Mouse (Mus musculus): ENCODE results near the gene Lbx2. TPM values are rescaled to one million over a fixed set of nuclear protein-coding genes. Genes with fewer than 3 reads are reported as not detected.

Gene Lbx2
- total RNA-seq, 2 experiments from 2014 or later: not detected

GRCm38 (mm10) chr6:83125331-83125730 is 39.2 kb downstream of the Lbx2 start, which contains the start of gene Ino80b:
Ino80b (minus strand) TSS chr6:83125431.
- ATAC-seq (replicated peaks; ENCODE audit: low FRiP score, poor library complexity, severe bottlenecking): no peak

- ATAC-seq (replicated peaks; ENCODE audit: low FRiP score, poor library complexity, severe bottlenecking): no peak
These were observed 41.3 kb downstream of the Lbx2 start for GRCm38 (mm10) chr6:83127419-83127818.

- no peak for ATAC-seq (replicated peaks; ENCODE audit: low FRiP score, poor library complexity, severe bottlenecking)
These were observed 45.4 kb downstream of the Lbx2 start for GRCm38 (mm10) chr6:83131469-83132034.

GRCm38 (mm10) chr6:83132176-83132919 is 46.2 kb downstream of the Lbx2 start:
- no peak for ATAC-seq (replicated peaks; ENCODE audit: low FRiP score, poor library complexity, severe bottlenecking)

GRCm38 (mm10) chr6:83134226-83134625 is 48.1 kb downstream of the Lbx2 start:
- no peak for ATAC-seq (replicated peaks; ENCODE audit: low FRiP score, poor library complexity, severe bottlenecking)

GRCm38 (mm10) chr6:83134951-83135513 is 48.9 kb downstream of the Lbx2 start, which contains the start of gene Rtkn:
Rtkn (plus strand) TSS chr6:83135463.
- ATAC-seq (replicated peaks; ENCODE audit: low FRiP score, poor library complexity, severe bottlenecking): no peak

- ATAC-seq (replicated peaks; ENCODE audit: low FRiP score, poor library complexity, severe bottlenecking): no peak
These were observed 49.5 kb downstream of the Lbx2 start for GRCm38 (mm10) chr6:83135571-83136161.

- no peak for ATAC-seq (replicated peaks; ENCODE audit: low FRiP score, poor library complexity, severe bottlenecking)
These were observed 50.2 kb downstream of the Lbx2 start for GRCm38 (mm10) chr6:83136291-83136880.

GRCm38 (mm10) chr6:83136881-83137575 is 50.9 kb downstream of the Lbx2 start:
- ATAC-seq (replicated peaks; ENCODE audit: low FRiP score, poor library complexity, severe bottlenecking): no peak

GRCm38 (mm10) chr6:83137576-83137950 is 51.4 kb downstream of the Lbx2 start:
- ATAC-seq (replicated peaks; ENCODE audit: low FRiP score, poor library complexity, severe bottlenecking): no peak

Other genes starting within 250 kb of the Lbx2 start
- not detected in 2 replicates for gene Sema4f, start 146.6 kb upstream of the Lbx2 start, total RNA-seq (2015; ENCODE audit: low replicate concordance)
- gene Sema4f, start 146.6 kb upstream of the Lbx2 start, total RNA-seq (2017; ENCODE audit: low replicate concordance): not detected in 2 replicates
- 2.7 and 25.6 TPM in 2 replicates for gene M1ap, start 139.5 kb upstream of the Lbx2 start, total RNA-seq (2015; ENCODE audit: low replicate concordance)
- 8.2 and 16.6 TPM in 2 replicates for gene M1ap, start 139.5 kb upstream of the Lbx2 start, total RNA-seq (2017; ENCODE audit: low replicate concordance)
- gene Dok1, start 52.9 kb upstream of the Lbx2 start, total RNA-seq (2015; ENCODE audit: low replicate concordance): 11.3 and 19.4 TPM in 2 replicates
- gene Dok1, start 52.9 kb upstream of the Lbx2 start, total RNA-seq (2017; ENCODE audit: low replicate concordance): 23.9 and 24.7 TPM in 2 replicates
- 1.5 and 2.9 TPM in 2 replicates for gene Loxl3, start 52.2 kb upstream of the Lbx2 start, total RNA-seq (2015; ENCODE audit: low replicate concordance)
- gene Loxl3, start 52.2 kb upstream of the Lbx2 start, total RNA-seq (2017; ENCODE audit: low replicate concordance): 3.2 and 3.6 TPM in 2 replicates
- gene Aup1, start 31.8 kb upstream of the Lbx2 start, total RNA-seq (2015; ENCODE audit: low replicate concordance): 197 and 242 TPM in 2 replicates
- 212 and 218 TPM in 2 replicates for gene Aup1, start 31.8 kb upstream of the Lbx2 start, total RNA-seq (2017; ENCODE audit: low replicate concordance)
- gene Htra2, start 31.1 kb upstream of the Lbx2 start, total RNA-seq (2015; ENCODE audit: low replicate concordance): 69.4 and 97.8 TPM in 2 replicates
- 41.9 and 57.7 TPM in 2 replicates for gene Htra2, start 31.1 kb upstream of the Lbx2 start, total RNA-seq (2017; ENCODE audit: low replicate concordance)
- gene Dqx1, start 28.5 kb upstream of the Lbx2 start, total RNA-seq (2015; ENCODE audit: low replicate concordance): 1.7 and 3.5 TPM in 2 replicates
- 4.2 and 6.7 TPM in 2 replicates for gene Dqx1, start 28.5 kb upstream of the Lbx2 start, total RNA-seq (2017; ENCODE audit: low replicate concordance)
- gene Tlx2, start 16.1 kb upstream of the Lbx2 start, total RNA-seq (2015; ENCODE audit: low replicate concordance): not detected in 2 replicates
- gene Tlx2, start 16.1 kb upstream of the Lbx2 start, total RNA-seq (2017; ENCODE audit: low replicate concordance): not detected in 2 replicates
- gene Pcgf1, start 8.5 kb upstream of the Lbx2 start, total RNA-seq (2015; ENCODE audit: low replicate concordance): 19.8 and 29.7 TPM in 2 replicates
- 11.0 and 18.1 TPM in 2 replicates for gene Pcgf1, start 8.5 kb upstream of the Lbx2 start, total RNA-seq (2017; ENCODE audit: low replicate concordance)
- not detected in 2 replicates for gene Ccdc142, start 15.2 kb downstream of the Lbx2 start, total RNA-seq (2015; ENCODE audit: low replicate concordance)
- 0.98 TPM in 1 of 2 replicates, not detected in the other for gene Ccdc142, start 15.2 kb downstream of the Lbx2 start, total RNA-seq (2017; ENCODE audit: low replicate concordance)
- 0.19 TPM in 1 of 2 replicates, not detected in the other for gene Gm42688, start 15.2 kb downstream of the Lbx2 start, total RNA-seq (2015; ENCODE audit: low replicate concordance)
- 0.94 TPM in 1 of 2 replicates, not detected in the other for gene Gm42688, start 15.2 kb downstream of the Lbx2 start, total RNA-seq (2017; ENCODE audit: low replicate concordance)
- 21.7 and 33.9 TPM in 2 replicates for gene Mrpl53, start 22.7 kb downstream of the Lbx2 start, total RNA-seq (2015; ENCODE audit: low replicate concordance)
- gene Mrpl53, start 22.7 kb downstream of the Lbx2 start, total RNA-seq (2017; ENCODE audit: low replicate concordance): 6.6 and 14.8 TPM in 2 replicates
- 5.8 and 11.3 TPM in 2 replicates for gene Mogs, start 29.1 kb downstream of the Lbx2 start, total RNA-seq (2015; ENCODE audit: low replicate concordance)
- 13.8 and 18.5 TPM in 2 replicates for gene Mogs, start 29.1 kb downstream of the Lbx2 start, total RNA-seq (2017; ENCODE audit: low replicate concordance)
- gene Wbp1, start 35.2 kb downstream of the Lbx2 start, total RNA-seq (2015; ENCODE audit: low replicate concordance): 7.1 and 18.8 TPM in 2 replicates
- 18.3 and 42.2 TPM in 2 replicates for gene Wbp1, start 35.2 kb downstream of the Lbx2 start, total RNA-seq (2017; ENCODE audit: low replicate concordance)
- 0.77 and 5.2 TPM in 2 replicates for gene Ino80b, start 39.1 kb downstream of the Lbx2 start, total RNA-seq (2015; ENCODE audit: low replicate concordance)
- gene Ino80b, start 39.1 kb downstream of the Lbx2 start, total RNA-seq (2017; ENCODE audit: low replicate concordance): 19.2 and 25.0 TPM in 2 replicates
- 0.63 TPM in 1 of 2 replicates, not detected in the other for gene Rtkn, start 49.1 kb downstream of the Lbx2 start, total RNA-seq (2015; ENCODE audit: low replicate concordance)
- gene Rtkn, start 49.1 kb downstream of the Lbx2 start, total RNA-seq (2017; ENCODE audit: low replicate concordance): not detected in 2 replicates
- gene Wdr54, start 70.0 kb downstream of the Lbx2 start, total RNA-seq (2015; ENCODE audit: low replicate concordance): not detected in 2 replicates
- gene Wdr54, start 70.0 kb downstream of the Lbx2 start, total RNA-seq (2017; ENCODE audit: low replicate concordance): 0.28 TPM in 1 of 2 replicates, not detected in the other
- not detected in 2 replicates for gene 1700003E16Rik, start 70.0 kb downstream of the Lbx2 start, total RNA-seq (2015; ENCODE audit: low replicate concordance)
- not detected in 2 replicates for gene 1700003E16Rik, start 70.0 kb downstream of the Lbx2 start, total RNA-seq (2017; ENCODE audit: low replicate concordance)
- 21.7 and 21.9 TPM in 2 replicates for gene Dctn1, start 79.6 kb downstream of the Lbx2 start, total RNA-seq (2015; ENCODE audit: low replicate concordance)
- gene Dctn1, start 79.6 kb downstream of the Lbx2 start, total RNA-seq (2017; ENCODE audit: low replicate concordance): 18.0 and 25.9 TPM in 2 replicates
- 1.0 and 1.2 TPM in 2 replicates for gene Slc4a5, start 133.5 kb downstream of the Lbx2 start, total RNA-seq (2015; ENCODE audit: low replicate concordance)
- gene Slc4a5, start 133.5 kb downstream of the Lbx2 start, total RNA-seq (2017; ENCODE audit: low replicate concordance): 0.28 and 0.43 TPM in 2 replicates
- 13.8 and 21.1 TPM in 2 replicates for gene Mthfd2, start 239.5 kb downstream of the Lbx2 start, total RNA-seq (2015; ENCODE audit: low replicate concordance)
- gene Mthfd2, start 239.5 kb downstream of the Lbx2 start, total RNA-seq (2017; ENCODE audit: low replicate concordance): 21.8 and 29.0 TPM in 2 replicates
- gene Mob1a, start 239.6 kb downstream of the Lbx2 start, total RNA-seq (2015; ENCODE audit: low replicate concordance): 51.6 and 54.6 TPM in 2 replicates
- gene Mob1a, start 239.6 kb downstream of the Lbx2 start, total RNA-seq (2017; ENCODE audit: low replicate concordance): 71.1 and 78.7 TPM in 2 replicates